Comparison of ENCODE assay signal across 20 mouse cellular contexts in genomic region chr2:118168225-118168624, GRCm38 (mm10). TPM values are rescaled to one million over a fixed set of nuclear protein-coding genes. Genes with fewer than 3 reads are reported as not detected.
DNase-seq lines count a peak whose midpoint lies in the region; ATAC-seq and TF ChIP-seq lines count a peak whose summit lies in the region.
"Had no signal": no experiment of that assay in that cellular context is flagged by ENCODE, and none has a peak within 500 bp of the region (broad histone marks: within the 10 kb centered on the region; RNA-seq: fewer than 3 reads in every experiment).

No protein-coding gene starts in this region.

- no peaks in the 10 kb centered on the region for H3K27me3 ChIP-seq in liver, adult 2 months (ENCODE audit: control insufficient read depth, insufficient read depth, low read length)
- no peaks in the 10 kb centered on the region for H3K27me3 ChIP-seq in liver, embryonic 12.5 days (replicated peaks)
- no peaks in the 10 kb centered on the region for H3K27me3 ChIP-seq in embryonic facial prominence, embryonic 13.5 days
- no peaks in the 10 kb centered on the region for H3K27me3 ChIP-seq in limb, embryonic 13.5 days
- no peaks in the 10 kb centered on the region for H3K27me3 ChIP-seq in heart, embryonic 12.5 days (replicated peaks)
- H3K27me3 ChIP-seq: hindbrain, embryonic 13.5 days; intestine, embryonic 15.5 days had no signal

- H3K4me2 ChIP-seq in liver, embryonic 12.5 days: no peak overlapping the region
- no peak overlapping the region for H3K4me2 ChIP-seq in embryonic facial prominence, embryonic 13.5 days
- H3K4me2 ChIP-seq in limb, embryonic 13.5 days (replicated peaks): no peak overlapping the region
- H3K4me2 ChIP-seq in heart, embryonic 12.5 days: no peak overlapping the region
- H3K4me2 ChIP-seq: hindbrain, embryonic 13.5 days; intestine, embryonic 15.5 days had no signal

- no peaks in the 10 kb centered on the region for H3K79me2 ChIP-seq in liver, adult 2 months (ENCODE audit: control insufficient read depth, insufficient read depth, low read length)

- H3K27ac ChIP-seq in liver, adult 2 months (replicated peaks; ENCODE audit: insufficient read depth, low read depth, low read length): no peak overlapping the region
- no peak overlapping the region for H3K27ac ChIP-seq in liver, embryonic 12.5 days
- H3K27ac ChIP-seq in embryonic facial prominence, embryonic 13.5 days: 0 out of 2 replicates have a peak overlapping the region, but pooled peaks have one; percentile 39
- H3K27ac ChIP-seq in limb, embryonic 13.5 days: peak overlapping the region; percentile 28; the same call in 1 of the 2 replicates
- no peak overlapping the region for H3K27ac ChIP-seq in heart, embryonic 12.5 days (ENCODE audit: poor library complexity, severe bottlenecking)
- H3K27ac ChIP-seq: hindbrain, embryonic 13.5 days; intestine, embryonic 15.5 days had no signal

- H3K4me3 ChIP-seq in liver, adult 2 months (ENCODE audit: insufficient read depth, low read depth, low read length): no peak overlapping the region
- no peak overlapping the region for H3K4me3 ChIP-seq in liver, embryonic 12.5 days
- H3K4me3 ChIP-seq in embryonic facial prominence, embryonic 13.5 days: no peak overlapping the region
- H3K4me3 ChIP-seq in limb, embryonic 13.5 days: no peak overlapping the region
- no peak overlapping the region for H3K4me3 ChIP-seq in heart, embryonic 12.5 days
- H3K4me3 ChIP-seq: hindbrain, embryonic 13.5 days; intestine, embryonic 15.5 days had no signal

- WGBS in liver, adult 2 months: 75% methylated on average over 1 of the region's 1 CpGs
- 42% methylated on average over 1 of the region's 1 CpGs for WGBS in liver, embryonic 12.5 days (ENCODE audit: insufficient replicate concordance)
- 8% methylated on average over 1 of the region's 1 CpGs for WGBS in embryonic facial prominence, embryonic 13.5 days
- 17% methylated on average over 1 of the region's 1 CpGs for WGBS in limb, embryonic 13.5 days
- WGBS in heart, embryonic 12.5 days: 71% methylated on average over 1 of the region's 1 CpGs

- no peak for ATAC-seq in liver, embryonic 12.5 days
- no peak for ATAC-seq in embryonic facial prominence, embryonic 13.5 days (ENCODE audit: insufficient number of reproducible peaks, insufficient read depth, low FRiP score, low TSS enrichment, low read depth)
- ATAC-seq in limb, embryonic 13.5 days (ENCODE audit: low FRiP score, low read depth): peak; percentile 76
- no peak for ATAC-seq in heart, embryonic 12.5 days (ENCODE audit: insufficient number of reproducible peaks, low FRiP score)
- no peak for ATAC-seq in monocyte, adult 5-6 weeks (replicated peaks; ENCODE audit: insufficient number of reproducible peaks, low FRiP score, low TSS enrichment, poor library complexity, severe bottlenecking)
- ATAC-seq: CD4-positive, CD25-positive, alpha-beta regulatory T cell, adult 4 months; intestine, embryonic 15.5 days had no signal

- H3K9me3 ChIP-seq in liver, embryonic 12.5 days (replicated peaks): no peaks in the 10 kb centered on the region
- H3K9me3 ChIP-seq in embryonic facial prominence, embryonic 13.5 days: no peaks in the 10 kb centered on the region
- H3K9me3 ChIP-seq in limb, embryonic 13.5 days: peaks cover 6% of the 10 kb centered on the region; the same call in 1 of the 2 replicates
- H3K9me3 ChIP-seq in heart, embryonic 12.5 days (replicated peaks): peaks cover 6% of the 10 kb centered on the region
- H3K9me3 ChIP-seq: intestine, embryonic 15.5 days had no signal

- peak; percentile 4 for DNase-seq in liver, adult 2 months (ENCODE audit: extremely low read depth, low read depth, low spot score)
- DNase-seq in spleen, adult 12 weeks (ENCODE audit: low spot score): no peak
- DNase-seq: adrenal gland, postnatal 14 days; B cell, adult 2 months; cerebellum, adult 18-20 months; cerebellum, adult 9-11 months; cerebellum, postnatal 36 days; gastrocnemius, postnatal 36 days; heart, adult 11 months; heart, postnatal 10 days; heart, postnatal 4 days had no signal

- no peaks in the 10 kb centered on the region for H3K36me3 ChIP-seq in liver, adult 2 months (ENCODE audit: control insufficient read depth, insufficient read depth, low read length)
- no peaks in the 10 kb centered on the region for H3K36me3 ChIP-seq in liver, embryonic 12.5 days
- no peaks in the 10 kb centered on the region for H3K36me3 ChIP-seq in embryonic facial prominence, embryonic 13.5 days
- H3K36me3 ChIP-seq in limb, embryonic 13.5 days: no peaks in the 10 kb centered on the region
- no peaks in the 10 kb centered on the region for H3K36me3 ChIP-seq in heart, embryonic 12.5 days
- H3K36me3 ChIP-seq: G1E; hindbrain, embryonic 13.5 days; intestine, embryonic 15.5 days had no signal

- H3K9ac ChIP-seq in liver, adult 2 months (ENCODE audit: low read depth, low read length): no peak overlapping the region
- no peak overlapping the region for H3K9ac ChIP-seq in liver, embryonic 12.5 days
- no peak overlapping the region for H3K9ac ChIP-seq in embryonic facial prominence, embryonic 13.5 days
- no peak overlapping the region for H3K9ac ChIP-seq in limb, embryonic 13.5 days
- H3K9ac ChIP-seq in heart, embryonic 12.5 days: no peak overlapping the region
- H3K9ac ChIP-seq: hindbrain, embryonic 13.5 days; intestine, embryonic 15.5 days had no signal

- TF ChIP-seq CTCF in liver, adult 2 months (IDR thresholded peaks at IDR 0.05; ENCODE audit: low read depth, low read length): no peak

- no peak for TF ChIP-seq POLR2A in liver, adult 2 months (IDR thresholded peaks at IDR 0.05; ENCODE audit: extremely low read depth, insufficient read depth, low read length)

- H3K4me1 ChIP-seq in liver, adult 2 months (ENCODE audit: control insufficient read depth, insufficient read depth, low read length): no peaks in the 10 kb centered on the region
- H3K4me1 ChIP-seq in liver, embryonic 12.5 days: no peaks in the 10 kb centered on the region
- peaks cover 32% of the 10 kb centered on the region for H3K4me1 ChIP-seq in embryonic facial prominence, embryonic 13.5 days
- H3K4me1 ChIP-seq in limb, embryonic 13.5 days: peaks cover 40% of the 10 kb centered on the region
- no peaks in the 10 kb centered on the region; the same call in 1 of the 2 replicates for H3K4me1 ChIP-seq in heart, embryonic 12.5 days (replicated peaks)
- H3K4me1 ChIP-seq: intestine, embryonic 15.5 days had no signal

RNA-seq across cellular contexts. Expression of gene Thbs1, which starts 56.5 kb away (rescaled TPM):
- total RNA-seq in liver, adult 2 months (2014; rRNA removed): 0.55 and 0.81 TPM in 2 replicates
- polyA plus RNA-seq in liver, adult 2 months (2012; rRNA removed): 0.12 and 0.37 TPM in 2 replicates
- polyA plus RNA-seq in liver, embryonic 12.5 days (2016; fragmentation: Nextera tagmentation; extraction: Ambion mirVana): 69.2 and 78.6 TPM in 2 replicates
- 71.1 and 81.6 TPM in 2 replicates for polyA plus RNA-seq in embryonic facial prominence, embryonic 13.5 days (2015; fragmentation: Nextera tagmentation; extraction: Ambion mirVana)
- polyA plus RNA-seq in limb, embryonic 13.5 days (2015; fragmentation: Nextera tagmentation; extraction: Ambion mirVana): 88.0 and 100.0 TPM in 2 replicates
- 110 and 117 TPM in 2 replicates for polyA plus RNA-seq in heart, embryonic 12.5 days (2016; fragmentation: Nextera tagmentation; extraction: Ambion mirVana)
- total RNA-seq in monocyte, adult 5-6 weeks (2017): 36.2 to 69.3 TPM (median 48.4 TPM) in 3 replicates
- total RNA-seq: G1E had no signal

Comparison
In these comparisons a context has a peak if more than half of its experiments do, and no peak if none do; other contexts are left out.
1. RNA of gene Thbs1, which starts 56.5 kb away (polyA plus RNA-seq): 110 to 117 TPM in heart, embryonic 12.5 days, 88.0 to 100.0 TPM in limb, embryonic 13.5 days, 69.2 to 78.6 TPM in liver, embryonic 12.5 days and 71.1 to 81.6 TPM in embryonic facial prominence, embryonic 13.5 days; 0.12 to 0.37 TPM in liver, adult 2 months; every median in the first group is over 10 times any median in the second.
2. H3K27ac ChIP-seq: peak in embryonic facial prominence, embryonic 13.5 days (single experiment) and limb, embryonic 13.5 days (single experiment); none in liver, adult 2 months (single experiment), liver, embryonic 12.5 days (single experiment) and heart, embryonic 12.5 days (single experiment).